In genomic region chr5:112254282-112254806, GRCm38 (mm10) we compare ENCODE assay signal across 8 mouse cellular contexts. TPM values are rescaled to one million over a fixed set of nuclear protein-coding genes. Genes with fewer than 3 reads are reported as not detected.
DNase-seq lines count a peak whose midpoint lies in the region; ATAC-seq lines count a peak whose summit lies in the region.
"Had no signal": no experiment of that assay in that cellular context is flagged by ENCODE, and none has a peak within 500 bp of the region (broad histone marks: within the 10 kb centered on the region; RNA-seq: fewer than 3 reads in every experiment).

No protein-coding gene starts in this region.

- no peak for ATAC-seq in liver, embryonic 11.5 days (replicated peaks; ENCODE audit: low FRiP score)

- no peak overlapping the region; the same call in 1 of the 2 replicates for H3K27ac ChIP-seq in liver, embryonic 11.5 days (ENCODE audit: low read depth, low read length)
- H3K27ac ChIP-seq: liver, embryonic 14.5 days had no signal

- peaks cover 8% of the 10 kb centered on the region for H3K4me1 ChIP-seq in liver, embryonic 11.5 days (replicated peaks; ENCODE audit: control insufficient read depth, insufficient read depth, low read length)

- 78% methylated on average over 7 of the region's 7 CpGs for WGBS in liver, embryonic 11.5 days

- H3K27me3 ChIP-seq in liver, embryonic 11.5 days (replicated peaks; ENCODE audit: control insufficient read depth, insufficient read depth, low read length): no peaks in the 10 kb centered on the region

- H3K36me3 ChIP-seq in liver, embryonic 11.5 days (ENCODE audit: control insufficient read depth, insufficient read depth, low read length): no peaks in the 10 kb centered on the region

- no peak overlapping the region for H3K4me2 ChIP-seq in liver, embryonic 11.5 days

- H3K9ac ChIP-seq in liver, embryonic 11.5 days (ENCODE audit: low read depth, low read length): no peak overlapping the region
- H3K9ac ChIP-seq: liver, embryonic 14.5 days had no signal

- no peak overlapping the region for H3K4me3 ChIP-seq in liver, embryonic 11.5 days (ENCODE audit: low read depth, low read length)

- DNase-seq in retina, postnatal 1 day: peak; percentile 46
- DNase-seq in retina, embryonic 14.5 days (ENCODE audit: low spot score): no peak
- peak; percentile 81 for DNase-seq in cerebellum, adult 11-12 months
- peak; percentile 41 to 61 for DNase-seq in gastrocnemius, postnatal 36 days
- peak; percentile 33 to 49 for DNase-seq in kidney, postnatal 4 days
- peak; percentile 51 for DNase-seq in ovary, postnatal 14 days (ENCODE audit: low spot score)
- DNase-seq in liver, embryonic 11.5 days (ENCODE audit: low spot score): no peak

- no peaks in the 10 kb centered on the region for H3K9me3 ChIP-seq in liver, embryonic 11.5 days (ENCODE audit: control insufficient read depth, low read length)

- intact Hi-C loops in gastrocnemius, postnatal 36 days (cut with DNase I): loop anchor here (10.0 kb wide), 1 partner anchor 830 kb away; the partner anchor contains the start of gene Crybb3

RNA-seq across cellular contexts. Expression of gene Crybb1, which starts 1.3 kb away (rescaled TPM):
- total RNA-seq in gastrocnemius, postnatal 36 days (2021): 1 to 10 TPM; 2.4 to 4.1 TPM
- 0.31 and 0.45 TPM in 2 replicates for polyA plus RNA-seq in liver, embryonic 11.5 days (2014; fragmentation: Nextera tagmentation; extraction: Ambion mirVana)

RNA-seq across cellular contexts. Expression of gene Cryba4, which starts 2.0 kb away (rescaled TPM):
- under 1 TPM in 1 of 2 experiments, not detected in 1; 0.61 TPM for total RNA-seq in gastrocnemius, postnatal 36 days (2021)
- polyA plus RNA-seq in liver, embryonic 11.5 days (2014; fragmentation: Nextera tagmentation; extraction: Ambion mirVana): 0.84 and 1.3 TPM in 2 replicates

RNA-seq across cellular contexts. Expression of gene Tpst2, which starts 22.1 kb away (rescaled TPM):
- 10 to 100 TPM; 14.4 to 17.0 TPM for total RNA-seq in gastrocnemius, postnatal 36 days (2021)
- polyA plus RNA-seq in liver, embryonic 11.5 days (2014; fragmentation: Nextera tagmentation; extraction: Ambion mirVana): 66.0 and 66.7 TPM in 2 replicates

Comparison
In these comparisons a context has a peak if more than half of its experiments do, and no peak if none do; other contexts are left out.
1. DNase-seq: peak in retina, postnatal 1 day (single experiment), cerebellum, adult 11-12 months (single experiment), gastrocnemius, postnatal 36 days (2 of 2), kidney, postnatal 4 days (2 of 2) and ovary, postnatal 14 days (single experiment); none in retina, embryonic 14.5 days (single experiment) and liver, embryonic 11.5 days (single experiment).